Mouse (Mus musculus) adrenal gland, adult 2 months (tissue): ENCODE data around the gene Fbxo46. TPM values are rescaled to one million over a fixed set of nuclear protein-coding genes. Genes with fewer than 3 reads are reported as not detected.
A peak's percentile ranks its signal among the peaks of the same experiment; 100 is the strongest.
"Not testable (repeated sequence)": the region's sequence is repeated elsewhere in the genome, so short reads cannot be mapped to it uniquely, and the experiment has no call there.

Source experiments
- DNase-seq: peaks from one replicate; pipeline ENCODE4 v3.0.0; 2021
- polyA plus RNA-seq: library from polyadenylated mRNA; depleted of rRNA; stranded (reverse); fragments of >200 nt; gene quantifications from 2 replicates; pipeline ENCODE4 v1.2.3, GENCODE M21; 2012
- total RNA-seq, 2 experiments: library from RNA; stranded (reverse); gene quantifications; 2 replicates each; pipeline ENCODE4 v1.2.3; 2021

Fbxo46 gene
- total and polyA plus RNA-seq, 3 experiments = 11.9 to 13.5 (median 12.8) TPM

- no peak for DNase-seq
These were observed 16.5 kb downstream of the Fbxo46 start for GRCm38 (mm10) chr7:19136168-19136567.

- DNase-seq = no peak
These were observed 17.1 kb downstream of the Fbxo46 start for GRCm38 (mm10) chr7:19136673-19137334.

- peak; percentile 59 for DNase-seq
These were observed 17.7 kb downstream of the Fbxo46 start for GRCm38 (mm10) chr7:19137380-19137779.

- DNase-seq = no peak
These were observed 27.1 kb downstream of the Fbxo46 start for GRCm38 (mm10) chr7:19146793-19147192.

- DNase-seq = no peak
These were observed 27.9 kb downstream of the Fbxo46 start for GRCm38 (mm10) chr7:19147497-19148045.

- DNase-seq = no peak
These were observed 28.7 kb downstream of the Fbxo46 start for GRCm38 (mm10) chr7:19148180-19148874.

- peak; percentile 99 for DNase-seq
These were observed 29.3 kb downstream of the Fbxo46 start, which contains the start of gene Qpctl for GRCm38 (mm10) chr7:19148875-19149541. Qpctl (minus strand) TSS chr7:19149291.

- peak; percentile 96 for DNase-seq
These were observed 30.0 kb downstream of the Fbxo46 start, which contains the start of gene Snrpd2 for GRCm38 (mm10) chr7:19149626-19150025. Snrpd2 (plus strand) TSS chr7:19149722.

- not testable (repeated sequence) for DNase-seq
These were observed 31.5 kb downstream of the Fbxo46 start for GRCm38 (mm10) chr7:19151121-19151520.

- DNase-seq = no peak
These were observed 35.1 kb downstream of the Fbxo46 start for GRCm38 (mm10) chr7:19154796-19155195.

GRCm38 (mm10) chr7:19155825-19156475 is 36.3 kb downstream of the Fbxo46 start:
- DNase-seq = peak; percentile 82

GRCm38 (mm10) chr7:19157160-19157800 is 37.6 kb downstream of the Fbxo46 start:
- DNase-seq = peak; percentile 91

- DNase-seq = no peak
These were observed 38.9 kb downstream of the Fbxo46 start for GRCm38 (mm10) chr7:19158601-19159000.

GRCm38 (mm10) chr7:19159411-19159810 is 39.8 kb downstream of the Fbxo46 start:
- DNase-seq = no peak

- DNase-seq = no peak
These were observed 40.5 kb downstream of the Fbxo46 start for GRCm38 (mm10) chr7:19160115-19160514.

GRCm38 (mm10) chr7:19162928-19163327 is 43.3 kb downstream of the Fbxo46 start:
- DNase-seq = no peak

- no peak for DNase-seq
These were observed 44.1 kb downstream of the Fbxo46 start for GRCm38 (mm10) chr7:19163752-19164151.

GRCm38 (mm10) chr7:19164189-19164588 is 44.5 kb downstream of the Fbxo46 start:
- DNase-seq = no peak

GRCm38 (mm10) chr7:19164978-19165377 is 45.3 kb downstream of the Fbxo46 start:
- no peak for DNase-seq

GRCm38 (mm10) chr7:19165656-19166423 is 46.2 kb downstream of the Fbxo46 start, which contains the start of gene Gipr:
Gipr (minus strand) TSS chr7:19166127.
- no peak for DNase-seq

- no peak for DNase-seq
These were observed 47.3 kb downstream of the Fbxo46 start for GRCm38 (mm10) chr7:19166990-19167389.
